Mouse (Mus musculus) hematopoietic multipotent progenitor cell, adult 10-12 weeks (in vitro differentiated cells): Measurements from ENCODE around the gene Pdzd4. TPM values are rescaled to one million over a fixed set of nuclear protein-coding genes. Genes with fewer than 3 reads are reported as not detected.

Experiments
- polyA plus RNA-seq: library from polyadenylated mRNA; stranded (reverse); fragments of >175 nt; gene quantifications from 2 replicates; pipeline ENCODE4 v1.2.3, GENCODE M21; 2012; ENCODE audit warnings: low replicate concordance

The Pdzd4 gene
- polyA plus RNA-seq: 3.1 and 12.5 TPM in 2 replicates

DNA sequence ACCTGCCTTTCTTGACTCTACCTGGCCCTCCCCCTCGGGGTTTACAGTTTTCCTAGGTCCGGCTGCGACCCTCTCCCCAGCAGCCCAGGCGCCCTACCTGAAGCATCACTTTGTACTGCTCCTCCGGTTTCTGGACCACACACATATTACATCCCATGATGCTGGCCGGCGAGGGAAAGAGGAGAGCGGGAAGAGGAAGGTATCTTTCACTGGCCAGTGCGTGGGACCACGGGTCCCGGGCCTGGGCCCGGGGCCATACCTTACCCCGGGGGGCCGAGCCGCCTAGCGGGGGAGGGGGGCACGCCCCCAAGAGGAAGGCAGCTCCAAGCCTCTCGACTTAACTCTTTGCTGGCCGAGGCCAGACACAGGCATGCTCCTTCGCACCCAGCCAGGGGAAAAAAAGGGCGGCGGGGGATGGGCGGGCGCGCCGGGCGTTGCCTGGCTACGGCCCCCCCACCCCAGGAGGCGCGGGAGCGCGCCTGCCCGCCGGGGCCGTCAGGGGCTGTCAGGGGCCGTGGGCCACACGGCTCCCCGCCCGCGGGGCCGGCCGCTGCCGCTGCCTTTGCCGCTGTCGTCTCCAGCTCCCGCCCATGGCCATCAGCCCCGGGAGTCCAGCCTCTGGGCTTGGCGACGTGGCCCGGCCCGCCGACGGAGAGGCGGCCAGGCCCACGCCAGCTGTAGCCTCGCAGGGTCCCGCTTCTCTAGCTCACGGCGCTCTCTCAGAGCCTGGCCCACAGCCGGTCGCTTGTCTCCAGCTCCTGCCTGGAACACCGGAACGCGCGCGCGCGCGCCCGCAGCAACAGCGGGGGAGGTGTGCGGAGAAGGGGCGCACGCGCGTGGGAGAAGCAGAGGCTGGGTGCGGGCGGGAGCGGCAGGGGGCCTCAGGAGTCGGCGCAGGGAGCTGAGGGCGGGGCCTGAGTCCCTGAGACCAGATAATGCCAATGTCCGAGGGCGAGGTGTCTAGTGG lies at the start of gene Pdzd4:
TSS of gene Pdzd4 (minus strand) at position 785 of the 967 bp plus-strand sequence.

DNA sequence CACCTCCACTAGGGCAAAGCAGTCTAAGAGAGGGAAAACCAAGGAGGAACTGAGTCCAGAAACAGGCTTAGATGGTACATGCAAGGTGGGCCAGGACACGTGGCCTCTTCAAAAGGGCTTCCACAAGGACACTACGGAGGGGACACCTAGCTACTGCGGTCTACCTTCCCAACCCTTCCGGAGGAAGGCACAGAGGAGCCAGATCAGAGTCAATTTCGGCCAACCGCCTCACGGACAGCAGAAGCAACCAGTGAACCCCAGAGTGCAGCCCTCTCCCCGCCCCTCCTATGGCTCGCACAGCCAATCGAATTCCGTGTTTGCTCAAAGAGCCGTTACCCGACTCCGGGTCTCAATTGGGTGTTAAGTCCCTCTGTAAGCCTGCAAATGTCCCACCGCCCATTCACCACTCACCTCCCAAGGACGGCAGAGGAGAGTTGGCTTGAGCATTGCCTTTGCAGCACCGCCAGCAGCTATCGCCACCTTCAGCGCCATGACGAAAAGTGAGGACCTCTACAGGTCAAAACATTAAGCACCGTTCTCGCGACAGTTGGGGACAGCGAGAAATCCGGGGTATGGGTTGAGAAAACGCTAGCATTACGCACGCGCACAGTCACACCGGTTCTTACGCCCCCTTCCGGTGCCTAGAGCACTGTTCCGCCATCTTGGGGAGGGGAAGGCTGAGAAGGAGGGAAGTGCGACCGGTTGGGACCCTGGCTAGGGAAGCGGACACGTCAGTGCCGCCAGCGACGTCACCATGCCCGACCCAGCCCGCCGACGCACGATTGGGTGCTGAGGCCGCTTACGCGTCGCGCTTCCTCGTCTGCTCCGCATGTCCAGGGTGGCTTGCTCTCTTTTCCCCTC lies 38.2 kb downstream of the Pdzd4 start, which contains the start of the genes Idh3g and Ssr4:
TSS of gene Idh3g (minus strand) at position 534 of the 861 bp plus-strand sequence.
TSS of gene Ssr4 (plus strand) at position 665 of the 861 bp plus-strand sequence.

DNA sequence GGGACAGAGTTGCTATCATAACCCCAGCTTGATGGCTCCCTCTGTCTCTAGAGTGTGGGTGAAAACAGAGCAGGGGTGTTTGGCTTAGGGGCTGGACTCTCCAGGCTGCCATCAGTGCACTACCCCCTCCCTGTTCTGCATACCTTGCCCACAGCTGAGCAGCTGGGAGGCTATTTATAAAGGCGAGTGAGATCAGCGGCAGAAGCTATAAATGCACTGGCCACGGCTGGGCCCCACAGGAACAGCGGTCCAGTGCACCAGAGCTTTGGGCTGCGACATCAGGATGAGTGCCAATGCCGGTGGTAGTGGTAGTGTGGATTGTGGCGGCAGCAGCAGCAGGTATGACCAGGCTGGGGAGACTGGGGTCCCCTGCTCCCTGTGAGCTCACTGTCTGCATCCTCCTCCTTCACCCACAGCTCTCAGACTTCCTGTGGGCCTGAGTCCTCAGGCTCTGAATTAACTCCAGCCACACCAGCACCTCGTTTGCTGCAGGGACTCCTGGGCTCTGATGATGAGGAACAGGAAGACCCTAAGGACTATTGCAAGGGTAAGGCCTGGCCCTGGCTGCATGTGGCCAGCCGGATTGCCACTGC lies 50.5 kb downstream of the Pdzd4 start, which contains the start of gene Srpk3:
TSS of gene Srpk3 (plus strand) at position 238 of the 593 bp plus-strand sequence.

DNA sequence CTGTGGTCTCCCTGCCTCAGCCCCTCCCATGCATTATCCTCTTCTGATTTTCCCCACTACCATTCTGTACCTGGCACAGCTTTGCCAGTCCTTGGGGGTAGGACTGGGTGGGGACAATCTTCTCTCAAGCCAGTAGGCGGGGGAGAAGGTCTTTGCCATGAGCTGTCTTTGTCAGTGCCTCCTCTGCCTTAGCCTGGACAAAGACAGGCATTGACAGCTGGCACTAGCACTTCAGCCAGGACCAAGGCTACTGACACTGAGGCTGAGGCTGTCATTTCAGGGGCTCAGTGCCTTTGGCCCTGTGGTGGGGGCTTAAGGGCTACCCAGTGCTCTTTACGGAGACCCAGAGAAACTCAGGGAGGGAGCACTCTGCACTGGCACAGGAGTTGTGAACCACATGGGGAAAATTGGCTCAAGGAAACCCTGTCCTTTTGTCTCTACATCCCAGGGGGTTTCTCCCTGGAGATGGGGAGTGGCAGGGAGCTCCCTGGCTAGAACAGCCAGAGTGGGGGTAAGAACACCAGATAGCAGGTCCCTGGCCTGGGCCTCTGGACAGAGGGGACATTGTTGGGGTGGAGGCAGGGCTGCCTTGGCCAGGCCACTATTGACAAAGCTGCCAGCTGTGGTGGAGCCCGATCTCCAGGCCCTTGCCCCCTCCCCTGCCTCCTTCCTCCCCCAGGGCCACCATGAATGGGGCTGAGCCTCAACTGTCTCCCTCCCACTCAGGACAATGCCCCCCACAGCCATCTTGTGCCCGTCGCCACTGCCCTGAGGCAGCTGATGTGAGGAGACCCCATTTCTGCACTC lies 68.2 kb downstream of the Pdzd4 start, which contains the start of gene Plxnb3:
TSS of gene Plxnb3 (plus strand) at position 757 of the 807 bp plus-strand sequence.

Other genes starting within 250 kb of the Pdzd4 start
- 1.3 and 3.3 TPM in 2 replicates for gene Dusp9, start 185.6 kb downstream of the Pdzd4 start, polyA plus RNA-seq
- 1.2 and 2.0 TPM in 2 replicates for gene Pnck, start 164.9 kb downstream of the Pdzd4 start, polyA plus RNA-seq
- 0.40 and 0.71 TPM in 2 replicates for gene Slc6a8, start 151.8 kb downstream of the Pdzd4 start, polyA plus RNA-seq
- 12.8 and 19.7 TPM in 2 replicates for gene Bcap31, start 108.8 kb downstream of the Pdzd4 start, polyA plus RNA-seq
- 78.1 and 81.6 TPM in 2 replicates for gene Abcd1, start 108.4 kb downstream of the Pdzd4 start, polyA plus RNA-seq
- 0.70 and 1.0 TPM in 2 replicates for gene Plxnb3, start 67.9 kb downstream of the Pdzd4 start, polyA plus RNA-seq
- gene Srpk3, start 50.6 kb downstream of the Pdzd4 start, polyA plus RNA-seq: 27.3 and 83.3 TPM in 2 replicates
- 32.4 and 36.2 TPM in 2 replicates for gene Idh3g, start 38.1 kb downstream of the Pdzd4 start, polyA plus RNA-seq
- gene Ssr4, start 37.9 kb downstream of the Pdzd4 start, polyA plus RNA-seq: 27.6 and 38.0 TPM in 2 replicates
- gene Avpr2, start 67.1 kb upstream of the Pdzd4 start, polyA plus RNA-seq: 0.18 TPM in 1 of 2 replicates, not detected in the other
- 11.5 and 12.7 TPM in 2 replicates for gene L1cam, start 71.1 kb upstream of the Pdzd4 start, polyA plus RNA-seq
- gene Arhgap4, start 96.9 kb upstream of the Pdzd4 start, polyA plus RNA-seq: 152 and 195 TPM in 2 replicates
- 25.9 and 90.4 TPM in 2 replicates for gene Naa10, start 97.0 kb upstream of the Pdzd4 start, polyA plus RNA-seq
- 6.6 and 57.7 TPM in 2 replicates for gene Renbp, start 105.9 kb upstream of the Pdzd4 start, polyA plus RNA-seq
- gene Hcfc1, start 141.4 kb upstream of the Pdzd4 start, polyA plus RNA-seq: 126 and 142 TPM in 2 replicates
- gene Irak1, start 198.9 kb upstream of the Pdzd4 start, polyA plus RNA-seq: 398 and 639 TPM in 2 replicates